Comparison of ENCODE assay signal across 16 mouse cellular contexts in the genomic region with DNA sequence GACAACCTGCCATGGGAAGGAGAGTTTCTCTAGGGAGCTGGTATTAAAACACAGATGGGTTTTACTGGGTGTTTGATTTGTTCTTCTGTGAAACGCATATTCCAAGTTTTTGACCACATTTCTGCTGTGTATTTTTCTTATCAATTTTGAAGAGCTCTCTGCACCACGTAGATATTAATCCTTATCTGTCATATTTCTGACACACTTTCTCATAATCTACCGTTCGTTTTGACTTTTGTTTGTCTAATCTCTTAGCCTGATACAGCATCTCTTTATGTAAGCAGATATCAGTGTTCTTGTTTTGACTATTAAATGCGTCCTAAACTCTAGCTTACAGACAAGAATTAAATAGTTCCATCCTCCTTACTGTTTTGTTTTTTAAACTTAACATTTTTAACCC.
"Had no signal": no experiment of that assay in that cellular context is flagged by ENCODE, and none has a peak within 500 bp of the region (broad histone marks: within the 10 kb centered on the region; RNA-seq: fewer than 3 reads in every experiment).

No protein-coding gene starts in this region.

- H3K36me3 ChIP-seq: liver, embryonic 15.5 days; lung, embryonic 15.5 days had no signal

- H3K27me3 ChIP-seq: liver, embryonic 15.5 days; lung, embryonic 15.5 days; midbrain, embryonic 13.5 days; midbrain, embryonic 15.5 days; neural tube, embryonic 12.5 days had no signal

- H3K9ac ChIP-seq: liver, embryonic 15.5 days; liver, postnatal 0 days; lung, embryonic 15.5 days; midbrain, embryonic 13.5 days; midbrain, embryonic 15.5 days; neural tube, embryonic 12.5 days had no signal

- H3K4me2 ChIP-seq: liver, embryonic 15.5 days; lung, embryonic 15.5 days; midbrain, embryonic 11.5 days; midbrain, embryonic 13.5 days; midbrain, embryonic 15.5 days; neural tube, embryonic 12.5 days had no signal

- H3K4me3 ChIP-seq: liver, embryonic 15.5 days; lung, embryonic 15.5 days; midbrain, embryonic 13.5 days; midbrain, embryonic 15.5 days; neural tube, embryonic 12.5 days had no signal

- H3K9me3 ChIP-seq: liver, embryonic 15.5 days; lung, embryonic 15.5 days; midbrain, embryonic 13.5 days; midbrain, embryonic 15.5 days; neural tube, embryonic 12.5 days had no signal

- H3K4me1 ChIP-seq: lung, embryonic 15.5 days; midbrain, embryonic 15.5 days; neural tube, embryonic 12.5 days had no signal

- DNase-seq: liver, postnatal 0 days; lung, adult 2 months; lung, postnatal 14 days; lung, postnatal 36 days; right cerebral cortex, postnatal 14 days; thymus, adult 18-20 months; thymus, postnatal 14 days; thymus, postnatal 4 days had no signal

- H3K27ac ChIP-seq: liver, embryonic 15.5 days; lung, embryonic 15.5 days; macrophage; midbrain, embryonic 13.5 days; midbrain, embryonic 15.5 days; neural tube, embryonic 12.5 days had no signal

- ATAC-seq: liver, postnatal 0 days; lung, postnatal 0 days; midbrain, embryonic 13.5 days; midbrain, embryonic 15.5 days had no signal
